In genomic region chr17:67869731-67870601, GRCm38 (mm10) we compare ENCODE assay signal across 8 mouse cellular contexts.
DNase-seq lines count a peak whose midpoint lies in the region; ATAC-seq and TF ChIP-seq lines count a peak whose summit lies in the region.

No protein-coding gene starts in this region.

- no peaks in the 10 kb centered on the region for H3K27me3 ChIP-seq in forebrain, embryonic 10.5 days (ENCODE audit: poor library complexity, severe bottlenecking)
- no peaks in the 10 kb centered on the region for H3K27me3 ChIP-seq in lung, embryonic 15.5 days

- DNase-seq in ES-E14 (ENCODE audit: low read depth, low spot score) = peak; percentile 70
- DNase-seq in brain, embryonic 14.5 days (ENCODE audit: low read depth) = peak; percentile 88
- DNase-seq in forebrain, embryonic 10.5 days (ENCODE audit: extremely low spot score, low spot score) = peak; percentile 50
- peak; percentile 70 to 83 for DNase-seq in heart, postnatal 10 days
- peak; percentile 19 for DNase-seq in large intestine, adult 2 months (ENCODE audit: low read depth, low spot score)
- peak; percentile 47 for DNase-seq in retina, adult 2 months (ENCODE audit: low read depth, low spot score)
- no peak for DNase-seq in T-cell, adult 2 months (ENCODE audit: low spot score)

- no peaks in the 10 kb centered on the region for H3K9me3 ChIP-seq in ES-E14 (ENCODE audit: control insufficient read depth, insufficient read depth, low read depth, low read length)
- H3K9me3 ChIP-seq in forebrain, embryonic 10.5 days = peaks cover 5% of the 10 kb centered on the region; the same call in 1 of the 2 replicates
- no peaks in the 10 kb centered on the region for H3K9me3 ChIP-seq in lung, embryonic 15.5 days

- intact Hi-C loops in heart, postnatal 10 days (cut with DNase I) = loop anchor here (1.0 to 10.0 kb wide), 4 partner anchors 132 to 1235 kb away; partner anchors contain the start of gene Arhgap28

- peak; percentile 90 for TF ChIP-seq CTCF in brain, embryonic 14.5 days (IDR thresholded peaks at IDR 0.05; ENCODE audit: borderline replicate concordance, extremely low read depth, insufficient read depth, insufficient read length)

- in situ Hi-C loops in ES-E14 (cut with MboI; ENCODE audit: low sequenced_read_pairs in 2 of 2, unreplicated experiment in 2 of 2) = no loop called here

- peak; percentile 32; the same call in 1 of the 2 replicates for ATAC-seq in lung, embryonic 15.5 days (ENCODE audit: borderline replicate concordance, extremely low read depth, low FRiP score, low TSS enrichment)

- no peak overlapping the region for H3K4me2 ChIP-seq in lung, embryonic 15.5 days

- H3K4me3 ChIP-seq in ES-E14 (ENCODE audit: insufficient read depth in 1 of 2, low read depth in 1 of 2, low read length in 2 of 2, poor library complexity in 1 of 2, severe bottlenecking in 1 of 2) = 0 out of 4 replicates have a peak overlapping the region, but pooled peaks of 1 of the 2 experiments have one; percentile 7
- H3K4me3 ChIP-seq in forebrain, embryonic 10.5 days = no peak overlapping the region
- no peak overlapping the region for H3K4me3 ChIP-seq in lung, embryonic 15.5 days

- TF ChIP-seq POLR2A in brain, embryonic 14.5 days (IDR thresholded peaks at IDR 0.05; ENCODE audit: borderline replicate concordance, extremely low read depth, insufficient read depth, insufficient read length, poor library complexity, severe bottlenecking) = no peak

- H3K36me3 ChIP-seq in ES-E14 (ENCODE audit: control insufficient read depth, insufficient read depth, low read length, poor library complexity, severe bottlenecking) = peaks cover 6% of the 10 kb centered on the region; the same call in 1 of the 2 replicates
- H3K36me3 ChIP-seq in forebrain, embryonic 10.5 days (replicated peaks) = peaks cover 68% of the 10 kb centered on the region
- H3K36me3 ChIP-seq in lung, embryonic 15.5 days = peaks cover 55% of the 10 kb centered on the region

- no peak overlapping the region for H3K27ac ChIP-seq in ES-E14 (ENCODE audit: insufficient read depth, low read depth, low read length, poor library complexity, severe bottlenecking)
- H3K27ac ChIP-seq in forebrain, embryonic 10.5 days = no peak overlapping the region
- H3K27ac ChIP-seq in lung, embryonic 15.5 days = no peak overlapping the region

- H3K9ac ChIP-seq in ES-E14 (ENCODE audit: insufficient read depth, low read depth, low read length, poor library complexity, severe bottlenecking) = no peak overlapping the region
- no peak overlapping the region for H3K9ac ChIP-seq in lung, embryonic 15.5 days

- 72% methylated on average over 23 of the region's 23 CpGs for WGBS in forebrain, embryonic 10.5 days
- WGBS in large intestine, adult 2 months = 71% methylated on average over 23 of the region's 23 CpGs
- 68% methylated on average over 23 of the region's 23 CpGs for WGBS in lung, embryonic 15.5 days

- no peaks in the 10 kb centered on the region for H3K4me1 ChIP-seq in ES-E14 (ENCODE audit: control insufficient read depth in 2 of 2, insufficient read depth in 2 of 2, low read length in 2 of 2, poor library complexity in 1 of 2)
- H3K4me1 ChIP-seq in forebrain, embryonic 10.5 days = peaks cover 11% of the 10 kb centered on the region; the same call in 1 of the 2 replicates
- H3K4me1 ChIP-seq in lung, embryonic 15.5 days = 0 out of 2 replicates have a peak, but pooled peaks cover 10% of the 10 kb centered on the region

TF ChIP-seq in ES-E14, 5 proteins besides CTCF, POLR2A, EP300 and RAD21:
- TF ChIP-seq ZNF384 (IDR thresholded peaks at IDR 0.05; ENCODE audit: low read depth, low read length) = peak; percentile 64; the same call in 1 of the 2 replicates
- peak; percentile 49 for TF ChIP-seq ZC3H11A (IDR thresholded peaks at IDR 0.05; ENCODE audit: borderline replicate concordance, low read depth, low read length)
- TF ChIP-seq HCFC1 (IDR thresholded peaks at IDR 0.05; ENCODE audit: borderline replicate concordance, insufficient read depth, low read length) = no peak
- no peak for TF ChIP-seq CHD2 (IDR thresholded peaks at IDR 0.05; ENCODE audit: low read depth, low read length)
- no peak for TF ChIP-seq MAFK (IDR thresholded peaks at IDR 0.05; ENCODE audit: insufficient read depth, low read depth, low read length)
